Mouse (Mus musculus) E14TG2a.4 (cell line): ENCODE measurements around the gene Mars2.

Source experiments
- H3K27me3 ChIP-seq: 2 replicates; pipeline ENCODE4 v1.6.1; 2014; ENCODE audit warnings: low read length, control low read depth; ENCODE audit not compliant: insufficient read depth
- H3K36me3 ChIP-seq: 2 replicates; pipeline ENCODE4 v1.6.1; 2014; ENCODE audit warnings: low read length, control low read depth; ENCODE audit not compliant: insufficient read depth
- H3K4me1 ChIP-seq: replicated peaks from 2 replicates; pipeline ENCODE4 v1.6.1; 2014; ENCODE audit warnings: low read depth, low read length, control low read depth
- H3K4me3 ChIP-seq: replicated peaks from 2 replicates; pipeline ENCODE4 v1.5.1; 2014; ENCODE audit warnings: mild to moderate bottlenecking, low read length
- H3K9me3 ChIP-seq: 2 replicates; pipeline ENCODE4 v1.6.1; 2014; ENCODE audit warnings: low read length, control low read depth
- CTCF ChIP-seq: conservative IDR thresholded peaks from 2 replicates; pipeline ENCODE4 v1.5.1; 2014; ENCODE audit warnings: low read length
- NANOG ChIP-seq: IDR thresholded peaks from 2 replicates; pipeline ENCODE4 v1.6.1; 2014; ENCODE audit warnings: borderline replicate concordance, low read length, mixed read lengths
- POU5F1 ChIP-seq: IDR thresholded peaks from 2 replicates; pipeline ENCODE4 v1.6.1; 2014; ENCODE audit warnings: low read length, borderline replicate concordance

The Mars2 gene

GRCm38 (mm10) chr1:55236890-55237642 lies at the start of gene Mars2:
TSS of gene Mars2 (plus strand) at chr1:55237177.
- Histone ChIP-seq H3K36me3 (peaks cover 36% of the 10 kb centered on the region), H3K4me3 (peak within 1 kb of the TSS; percentile 94), H3K4me1 (peaks cover 37% of the 10 kb centered on the region), H3K27me3 (peaks cover 11% of the 10 kb centered on the region), H3K9me3 (no peaks in the 10 kb centered on the region)
- TF ChIP-seq NANOG (no peak), POU5F1 (no peak), CTCF (no peak)

GRCm38 (mm10) chr1:55192015-55192414 lies 45.0 kb upstream of the Mars2 start:
- Histone ChIP-seq H3K27me3 (peaks cover 10% of the 10 kb centered on the region), H3K36me3 (no peaks in the 10 kb centered on the region), H3K4me3 (no peak overlapping the region), H3K4me1 (peaks cover 78% of the 10 kb centered on the region), H3K9me3 (no peaks in the 10 kb centered on the region)
- TF ChIP-seq NANOG (no peak), POU5F1 (no peak), CTCF (no peak)

DNA sequence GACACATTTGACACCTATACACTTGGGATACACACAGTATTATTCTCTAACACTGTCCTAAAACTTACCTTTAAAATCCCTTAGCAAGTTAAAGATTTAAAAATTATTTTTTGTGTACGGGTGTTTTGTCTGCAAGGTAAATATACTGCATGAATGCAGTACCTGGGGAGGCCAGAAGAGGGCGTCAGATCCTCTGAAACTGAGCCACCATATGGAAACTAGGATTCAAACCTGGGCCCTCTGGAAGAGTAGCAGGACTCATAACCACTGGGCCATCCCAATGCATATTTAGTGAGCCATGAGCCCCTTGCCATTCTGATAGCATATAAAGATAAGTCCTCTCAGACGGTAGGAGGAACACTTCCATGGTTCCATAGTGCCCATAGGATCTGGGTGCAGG lies 44.2 kb upstream of the Mars2 start:
- Histone ChIP-seq H3K36me3 (no peaks in the 10 kb centered on the region), H3K9me3 (no peaks in the 10 kb centered on the region), H3K4me3 (no peak overlapping the region), H3K4me1 (peaks cover 76% of the 10 kb centered on the region), H3K27me3 (peaks cover 10% of the 10 kb centered on the region)
- TF ChIP-seq NANOG = no peak
- peak; percentile 99 for TF ChIP-seq CTCF
- TF ChIP-seq POU5F1 = no peak

GRCm38 (mm10) chr1:55193316-55193715 lies 43.7 kb upstream of the Mars2 start:
- TF ChIP-seq NANOG (no peak), POU5F1 (no peak), CTCF (no peak)

DNA sequence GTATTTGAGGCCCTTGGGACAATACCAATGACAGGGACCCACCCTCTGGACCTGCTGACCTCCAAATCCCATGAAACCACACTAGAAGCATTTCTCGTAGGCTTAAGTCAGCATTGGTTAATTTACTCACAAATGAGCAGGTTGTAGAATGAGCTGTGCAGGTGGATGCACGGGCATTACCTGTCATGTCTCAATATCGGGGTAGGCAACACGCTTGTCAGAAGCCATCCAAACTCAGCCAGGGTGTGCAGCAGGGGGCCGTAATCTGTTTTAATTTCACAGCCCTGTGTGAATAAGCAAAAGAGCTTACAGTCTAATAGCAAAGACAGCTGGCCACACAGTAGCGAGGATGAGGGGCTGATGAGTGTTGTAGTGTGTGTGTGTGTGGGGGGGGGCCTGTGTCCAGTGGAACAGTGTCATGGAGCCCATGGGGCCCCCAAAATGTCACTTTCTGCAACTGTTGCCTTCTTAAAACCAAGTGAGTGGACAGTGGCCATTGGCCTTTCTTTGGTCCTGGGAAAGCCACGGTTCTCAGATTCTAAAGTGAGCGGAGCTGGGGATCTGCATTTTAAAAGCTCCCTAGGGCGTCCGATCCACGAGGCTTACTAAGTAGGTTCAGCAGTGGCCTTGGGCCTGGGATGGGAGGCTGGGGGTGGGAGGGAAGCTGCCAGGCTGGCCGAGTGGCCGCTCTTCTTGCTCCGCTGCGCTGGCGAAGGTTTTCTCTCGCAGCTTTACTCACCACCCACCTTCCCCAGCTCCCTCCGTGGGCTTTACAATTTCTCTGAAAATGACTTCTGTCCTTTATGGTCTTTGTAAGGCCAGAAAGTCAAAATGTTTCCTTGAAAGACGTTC lies 42.7 kb upstream of the Mars2 start:
- TF ChIP-seq NANOG = no peak
- no peak for TF ChIP-seq CTCF
- no peak for TF ChIP-seq POU5F1
- Histone ChIP-seq H3K9me3 (no peaks in the 10 kb centered on the region), H3K4me3 (no peak overlapping the region), H3K4me1 (peaks cover 87% of the 10 kb centered on the region), H3K27me3 (peaks cover 10% of the 10 kb centered on the region), H3K36me3 (no peaks in the 10 kb centered on the region)

More at GRCm38 (mm10) chr1:55193316-55193715, 43.7 kb upstream of the Mars2 start:
- peaks cover 10% of the 10 kb centered on the region for H3K27me3 ChIP-seq
- no peaks in the 10 kb centered on the region for H3K36me3 ChIP-seq
- H3K9me3 ChIP-seq = no peaks in the 10 kb centered on the region
- H3K4me1 ChIP-seq = peaks cover 79% of the 10 kb centered on the region
- H3K4me3 ChIP-seq = no peak overlapping the region

GRCm38 (mm10) chr1:55195021-55195420 lies 42.0 kb upstream of the Mars2 start:
- TF ChIP-seq POU5F1 (no peak), CTCF (no peak), NANOG (no peak)
- peaks cover 93% of the 10 kb centered on the region for H3K4me1 ChIP-seq

GRCm38 (mm10) chr1:55196327-55197003 lies 40.5 kb upstream of the Mars2 start:
- no peaks in the 10 kb centered on the region for H3K36me3 ChIP-seq
- TF ChIP-seq POU5F1 (no peak), CTCF (no peak), NANOG (no peak)
- H3K27me3 ChIP-seq = peaks cover 15% of the 10 kb centered on the region
- H3K9me3 ChIP-seq = no peaks in the 10 kb centered on the region
- no peak overlapping the region for H3K4me3 ChIP-seq
- H3K4me1 ChIP-seq = peaks cover 83% of the 10 kb centered on the region

More at GRCm38 (mm10) chr1:55195021-55195420, 42.0 kb upstream of the Mars2 start:
- H3K9me3 ChIP-seq = no peaks in the 10 kb centered on the region
- no peaks in the 10 kb centered on the region for H3K36me3 ChIP-seq
- no peak overlapping the region for H3K4me3 ChIP-seq
- peaks cover 10% of the 10 kb centered on the region for H3K27me3 ChIP-seq

- Histone ChIP-seq H3K36me3 (no peaks in the 10 kb centered on the region), H3K9me3 (no peaks in the 10 kb centered on the region), H3K27me3 (peaks cover 15% of the 10 kb centered on the region), H3K4me3 (0 out of 2 replicates have a peak overlapping the region, but pooled peaks have one; percentile 30), H3K4me1 (peaks cover 80% of the 10 kb centered on the region)
- TF ChIP-seq POU5F1 (0 out of 2 replicates have a peak, but pooled peaks have one; percentile 52), CTCF (no peak), NANOG (peak; percentile 80)
Observed at GRCm38 (mm10) chr1:55198719-55199118, 38.3 kb upstream of the Mars2 start.
